Mouse (Mus musculus) testis, postnatal 10 days (tissue): ENCODE measurements around the gene Ptgs1.
A peak's percentile ranks its signal among the peaks of the same experiment; 100 is the strongest.

ENCODE experiments used
- DNase-seq: peaks from one replicate; pipeline ENCODE4 v3.0.0; 2021; ENCODE audit warnings: low spot score

The Ptgs1 gene

GRCm38 (mm10) chr2:36215203-36215739 is 15.0 kb upstream of the Ptgs1 start:
- no peak for DNase-seq

- DNase-seq, result peak; percentile 37
These were observed 13.7 kb upstream of the Ptgs1 start for GRCm38 (mm10) chr2:36216546-36216945.

- peak; percentile 42 for DNase-seq
These were observed 13.2 kb upstream of the Ptgs1 start for GRCm38 (mm10) chr2:36216953-36217573.

GRCm38 (mm10) chr2:36217692-36218233 is 12.5 kb upstream of the Ptgs1 start:
- DNase-seq, result no peak

GRCm38 (mm10) chr2:36220106-36220505 is 10.1 kb upstream of the Ptgs1 start:
- no peak for DNase-seq

- peak; percentile 35 for DNase-seq
These were observed 9.3 kb upstream of the Ptgs1 start for GRCm38 (mm10) chr2:36220891-36221290.

- DNase-seq, result no peak
These were observed 7.9 kb upstream of the Ptgs1 start for GRCm38 (mm10) chr2:36222168-36222848.

- DNase-seq, result no peak
These were observed 6.8 kb upstream of the Ptgs1 start for GRCm38 (mm10) chr2:36223436-36223835.

- no peak for DNase-seq
These were observed 6.1 kb upstream of the Ptgs1 start for GRCm38 (mm10) chr2:36224153-36224552.

GRCm38 (mm10) chr2:36224599-36224998 is 5.6 kb upstream of the Ptgs1 start:
- DNase-seq, result no peak

- DNase-seq, result no peak
These were observed 741 bp downstream of the Ptgs1 start for GRCm38 (mm10) chr2:36230967-36231366.

GRCm38 (mm10) chr2:36234526-36235368 is 4.5 kb downstream of the Ptgs1 start:
- DNase-seq, result no peak

GRCm38 (mm10) chr2:36235917-36236316 is 5.7 kb downstream of the Ptgs1 start:
- no peak for DNase-seq

- no peak for DNase-seq
These were observed 6.7 kb downstream of the Ptgs1 start for GRCm38 (mm10) chr2:36236889-36237288.

GRCm38 (mm10) chr2:36237557-36237956 is 7.3 kb downstream of the Ptgs1 start:
- DNase-seq, result no peak

GRCm38 (mm10) chr2:36238467-36238866 is 8.2 kb downstream of the Ptgs1 start:
- DNase-seq, result no peak

- DNase-seq, result no peak
These were observed 8.7 kb downstream of the Ptgs1 start for GRCm38 (mm10) chr2:36238951-36239350.

- peak; percentile 52 for DNase-seq
These were observed 12.3 kb downstream of the Ptgs1 start for GRCm38 (mm10) chr2:36242514-36242913.

GRCm38 (mm10) chr2:36243296-36243891 is 13.2 kb downstream of the Ptgs1 start:
- no peak for DNase-seq

GRCm38 (mm10) chr2:36243892-36244309 is 13.7 kb downstream of the Ptgs1 start:
- no peak for DNase-seq

GRCm38 (mm10) chr2:36244705-36245104 is 14.5 kb downstream of the Ptgs1 start:
- no peak for DNase-seq

GRCm38 (mm10) chr2:36247964-36248363 is 17.7 kb downstream of the Ptgs1 start:
- no peak for DNase-seq
